Mouse (Mus musculus): ENCODE results near the gene Nyap1. TPM values are rescaled to one million over a fixed set of nuclear protein-coding genes. Genes with fewer than 3 reads are reported as not detected.
A peak's percentile ranks its signal among the peaks of the same experiment; 100 is the strongest.

Gene Nyap1
- polyA plus RNA-seq, 1 experiment from 2014 or later: 14.2 TPM

DNA sequence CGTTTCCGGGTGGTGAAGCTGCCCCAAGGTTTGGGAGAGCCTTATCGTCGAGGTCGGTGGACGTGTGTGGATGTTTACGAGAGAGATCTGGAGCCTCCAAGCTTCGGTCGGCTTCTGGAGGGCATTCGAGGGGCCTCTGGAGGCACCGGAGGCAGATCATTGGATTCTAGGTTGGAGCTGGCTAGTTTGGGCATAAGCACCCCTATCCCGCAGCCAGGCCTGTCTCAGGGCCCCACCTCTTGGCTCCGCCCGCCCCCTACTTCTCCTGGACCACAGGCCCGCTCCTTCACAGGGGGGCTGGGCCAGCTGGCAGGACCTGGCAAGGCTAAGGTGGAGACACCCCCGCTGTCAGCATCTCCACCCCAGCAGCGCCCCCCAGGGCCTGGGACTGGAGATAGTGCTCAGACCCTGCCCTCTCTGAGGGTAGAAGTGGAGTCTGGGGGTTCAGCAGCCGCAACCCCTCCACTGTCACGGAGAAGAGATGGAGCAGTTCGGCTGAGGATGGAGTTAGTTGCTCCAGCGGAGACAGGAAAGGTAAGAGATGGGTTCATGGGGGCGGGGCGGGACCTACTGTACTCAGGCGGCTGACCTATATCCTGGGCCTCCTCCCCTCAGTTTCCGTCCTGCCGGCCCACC lies 6.0 kb upstream of the Nyap1 start:
- ATAC-seq (ENCODE audit: low FRiP score): no peak
- no peaks in the 10 kb centered on the region for H3K27me3 ChIP-seq (ENCODE audit: control insufficient read depth, insufficient read depth, low read length)
- H3K4me2 ChIP-seq (replicated peaks): peak overlapping the region; percentile 99

DNA sequence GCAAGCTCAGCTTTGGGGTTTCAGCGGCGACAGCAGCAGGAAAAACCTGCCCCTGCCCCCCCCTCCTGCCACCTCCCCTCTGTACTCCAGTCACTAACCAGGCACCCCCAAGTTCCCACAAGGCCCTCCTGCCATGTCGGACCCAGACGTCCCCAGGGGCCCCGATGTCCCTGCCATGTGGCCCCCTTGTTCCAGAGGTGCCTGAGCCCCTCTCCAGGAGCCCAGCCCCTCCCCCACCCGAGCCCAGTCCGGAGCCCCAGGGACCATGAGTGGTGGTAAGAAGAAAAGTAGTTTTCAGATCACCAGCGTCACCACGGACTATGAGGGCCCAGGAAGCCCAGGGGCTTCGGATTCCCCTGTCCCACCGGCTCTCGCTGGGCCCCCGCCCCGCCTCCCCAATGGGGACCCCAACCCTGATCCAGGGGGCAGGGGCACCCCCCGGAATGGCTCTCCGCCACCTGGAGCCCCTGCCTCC lies 5.5 kb upstream of the Nyap1 start:
- Histone ChIP-seq H3K9me3 (ENCODE audit: control insufficient read depth, low read length) (no peaks in the 10 kb centered on the region), H3K4me1 (replicated peaks; ENCODE audit: control insufficient read depth, insufficient read depth, low read length) (peaks cover 30% of the 10 kb centered on the region), H3K27ac (peak overlapping the region; percentile 79), H3K36me3 (replicated peaks; ENCODE audit: control insufficient read depth, insufficient read depth) (peaks cover 8% of the 10 kb centered on the region), H3K4me2 (replicated peaks) (peak overlapping the region; percentile 99), H3K9ac (peak overlapping the region; percentile 78), H3K27me3 (ENCODE audit: control insufficient read depth, insufficient read depth, low read length) (no peaks in the 10 kb centered on the region), H3K4me3 (replicated peaks; ENCODE audit: low read length) (peak overlapping the region; percentile 64)
- 0% methylated on average over 16 of the region's 16 CpGs for whole genome bisulfite sequencing
- ATAC-seq (ENCODE audit: low FRiP score) (no peak), DNase-seq (ENCODE audit: low spot score) (no peak)

More for the DNA sequence above, 6.0 kb upstream of the Nyap1 start:
- peaks cover 30% of the 10 kb centered on the region for H3K4me1 ChIP-seq (replicated peaks; ENCODE audit: control insufficient read depth, insufficient read depth, low read length)
- H3K36me3 ChIP-seq (replicated peaks; ENCODE audit: control insufficient read depth, insufficient read depth): peaks cover 13% of the 10 kb centered on the region
- H3K4me3 ChIP-seq (replicated peaks; ENCODE audit: low read length): peak overlapping the region; percentile 64
- H3K9me3 ChIP-seq (ENCODE audit: control insufficient read depth, low read length): no peaks in the 10 kb centered on the region
- H3K27ac ChIP-seq: peak overlapping the region; percentile 79; the same call in 1 of the 2 replicates
- 4% methylated on average over 25 of the region's 26 CpGs for WGBS
- H3K9ac ChIP-seq: peak overlapping the region; percentile 78
- DNase-seq (ENCODE audit: low spot score): no peak

DNA sequence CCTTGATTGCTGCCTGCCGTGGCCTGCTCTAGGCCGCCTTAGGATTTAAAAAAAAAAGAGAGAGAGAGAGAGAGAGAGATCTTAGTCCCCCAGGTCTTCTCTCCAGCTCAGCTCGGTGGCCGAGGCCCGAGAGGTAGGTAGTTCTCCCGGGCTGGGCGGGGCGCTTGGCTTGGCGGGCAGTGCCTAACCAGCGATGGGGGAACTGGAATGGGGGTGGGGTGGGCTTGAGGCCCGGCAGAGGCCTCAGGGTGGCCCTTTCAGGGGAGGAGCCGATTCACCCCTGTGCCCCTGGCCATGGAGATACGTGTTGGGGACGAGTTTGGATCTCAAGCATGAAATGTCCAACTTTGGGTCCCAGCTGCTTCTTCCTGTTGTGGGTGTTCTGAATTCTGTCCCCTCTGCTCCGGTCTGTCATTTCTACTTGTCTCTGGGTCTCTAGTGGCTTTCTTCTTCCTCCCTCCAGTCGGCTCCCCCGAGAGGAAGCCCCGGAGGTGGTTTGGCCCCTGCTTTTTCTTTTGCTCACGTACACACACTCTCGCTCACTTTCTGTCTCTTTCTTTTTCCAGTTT lies 5.0 kb upstream of the Nyap1 start:
- H3K27ac ChIP-seq: peak overlapping the region; percentile 79
- peak overlapping the region; percentile 78 for H3K9ac ChIP-seq
- peak overlapping the region; percentile 99 for H3K4me2 ChIP-seq (replicated peaks)
- ATAC-seq (ENCODE audit: low FRiP score) (peak; percentile 9; the same call in 1 of the 2 replicates), DNase-seq (ENCODE audit: low spot score) (no peak)
- WGBS: 0% methylated on average over 17 of the region's 20 CpGs
- 0 out of 2 replicates have a peak, but pooled peaks cover 3% of the 10 kb centered on the region for H3K36me3 ChIP-seq (replicated peaks; ENCODE audit: control insufficient read depth, insufficient read depth)
- peak overlapping the region; percentile 64 for H3K4me3 ChIP-seq (replicated peaks; ENCODE audit: low read length)
- no peaks in the 10 kb centered on the region for H3K27me3 ChIP-seq (ENCODE audit: control insufficient read depth, insufficient read depth, low read length)
- H3K4me1 ChIP-seq (replicated peaks; ENCODE audit: control insufficient read depth, insufficient read depth, low read length): peaks cover 34% of the 10 kb centered on the region
- no peaks in the 10 kb centered on the region for H3K9me3 ChIP-seq (ENCODE audit: control insufficient read depth, low read length)

DNA sequence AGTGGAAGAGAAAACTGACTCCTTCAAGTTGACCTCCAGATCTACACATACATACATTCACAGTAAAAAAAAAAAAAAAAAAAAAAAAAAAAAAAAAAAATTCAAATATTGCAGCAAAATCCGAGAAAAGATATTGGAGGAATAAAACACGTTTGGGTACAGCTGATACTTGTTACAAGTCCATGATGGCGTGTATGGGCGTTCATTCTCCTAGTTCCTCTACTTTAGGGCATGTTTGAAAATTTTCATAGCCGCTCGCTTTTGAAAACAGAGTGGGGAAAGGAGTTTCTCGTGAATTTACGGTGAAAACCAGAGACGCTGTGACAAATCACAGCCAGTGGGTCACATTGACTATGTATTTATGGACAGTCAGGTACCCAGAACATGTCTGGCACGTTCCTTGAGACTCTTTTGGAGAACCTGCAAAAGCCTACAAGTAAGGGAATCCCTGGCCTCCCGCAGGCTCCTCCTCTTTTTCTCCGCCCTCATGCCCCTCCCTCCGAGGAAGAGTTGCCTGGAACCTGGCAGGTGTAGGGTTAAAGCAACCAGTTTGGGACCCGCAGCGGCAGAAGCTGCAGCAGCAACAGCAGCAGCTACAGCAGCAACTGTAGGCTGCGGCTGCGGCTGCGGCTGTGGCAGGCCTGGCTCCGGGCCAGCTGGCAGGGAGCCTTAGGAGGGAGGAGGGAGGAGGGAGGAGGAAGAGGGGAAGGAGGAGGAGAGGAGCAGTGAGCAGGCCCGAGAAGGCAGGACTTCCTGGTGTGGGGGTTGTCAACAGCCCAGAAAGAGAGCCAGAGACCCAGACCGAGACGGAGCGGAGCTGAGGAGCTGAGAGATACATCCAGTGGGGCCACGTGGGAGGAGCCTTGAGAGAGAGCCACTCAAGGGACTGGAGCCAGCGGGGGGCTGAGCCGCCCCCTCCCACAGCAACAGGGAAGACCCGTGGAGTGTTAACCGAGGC lies 4.1 kb upstream of the Nyap1 start, which contains the start of gene Tsc22d4:
TSS of gene Tsc22d4 (plus strand) at position 517 of the 958 bp plus-strand sequence.
- ATAC-seq (ENCODE audit: low FRiP score) (peak; percentile 84), DNase-seq (ENCODE audit: low spot score) (peak; percentile 93)
- H3K9ac ChIP-seq: peak within 1 kb of the TSS; percentile 78
- H3K27me3 ChIP-seq (ENCODE audit: control insufficient read depth, insufficient read depth, low read length): no peaks in the 10 kb centered on the region
- H3K4me1 ChIP-seq (replicated peaks; ENCODE audit: control insufficient read depth, insufficient read depth, low read length): peaks cover 35% of the 10 kb centered on the region
- 4% methylated on average over 28 of the region's 28 CpGs for WGBS
- peak within 1 kb of the TSS; percentile 99 for H3K4me2 ChIP-seq (replicated peaks)
- peak within 1 kb of the TSS; percentile 64 for H3K4me3 ChIP-seq (replicated peaks; ENCODE audit: low read length)
- no peaks in the 10 kb centered on the region for H3K36me3 ChIP-seq (replicated peaks; ENCODE audit: control insufficient read depth, insufficient read depth)
- no peaks in the 10 kb centered on the region for H3K9me3 ChIP-seq (ENCODE audit: control insufficient read depth, low read length)
- H3K27ac ChIP-seq: peak within 1 kb of the TSS; percentile 79

DNA sequence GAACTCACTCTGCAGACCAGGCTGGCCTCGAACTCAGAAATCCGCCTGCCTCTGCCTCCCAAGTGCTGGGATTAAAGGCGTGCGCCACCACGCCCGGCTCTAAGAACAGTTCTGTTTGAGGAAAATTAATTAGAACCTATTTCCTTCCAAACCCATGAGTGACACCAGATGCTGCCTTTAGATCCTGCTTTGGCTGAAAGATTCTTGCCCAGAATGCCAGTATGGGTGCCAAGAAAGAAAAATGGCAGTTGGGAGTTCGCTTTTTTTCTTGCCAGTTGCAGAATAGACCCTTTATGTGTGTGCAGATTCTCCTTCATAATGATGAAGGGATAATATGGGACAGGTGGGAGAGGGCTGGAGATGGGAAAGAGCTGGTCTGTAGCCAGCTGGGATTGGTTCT lies 2.8 kb upstream of the Nyap1 start:
- DNase-seq (ENCODE audit: low spot score) (no peak), ATAC-seq (ENCODE audit: low FRiP score) (no peak)
- Histone ChIP-seq H3K27ac (no peak overlapping the region), H3K4me1 (replicated peaks; ENCODE audit: control insufficient read depth, insufficient read depth, low read length) (peaks cover 42% of the 10 kb centered on the region), H3K9me3 (ENCODE audit: control insufficient read depth, low read length) (no peaks in the 10 kb centered on the region), H3K4me3 (replicated peaks; ENCODE audit: low read length) (no peak overlapping the region), H3K36me3 (replicated peaks; ENCODE audit: control insufficient read depth, insufficient read depth) (no peaks in the 10 kb centered on the region), H3K4me2 (replicated peaks) (no peak overlapping the region), H3K27me3 (ENCODE audit: control insufficient read depth, insufficient read depth, low read length) (no peaks in the 10 kb centered on the region), H3K9ac (no peak overlapping the region)
- WGBS: 89% methylated on average over 6 of the region's 7 CpGs

DNA sequence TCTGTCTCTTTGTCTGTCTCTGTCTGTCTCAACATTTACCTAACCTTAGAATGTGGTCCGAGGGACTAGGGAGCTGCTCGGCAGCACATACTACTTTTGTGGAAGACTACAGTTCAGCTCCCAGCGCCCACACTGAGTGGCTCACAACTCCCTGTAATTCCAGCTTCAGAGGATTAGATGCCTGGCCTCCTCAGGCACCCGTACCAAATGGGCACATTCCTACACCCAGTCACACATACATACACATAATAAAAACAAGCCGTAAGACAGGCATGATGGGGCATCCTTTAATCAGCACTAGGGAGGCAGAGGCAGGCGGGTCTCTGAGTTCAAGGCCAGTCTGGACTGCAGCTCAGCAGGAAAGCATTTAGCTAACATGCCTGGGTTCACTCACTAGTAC lies 1.4 kb upstream of the Nyap1 start:
- Histone ChIP-seq H3K4me3 (replicated peaks; ENCODE audit: low read length) (no peak overlapping the region), H3K36me3 (replicated peaks; ENCODE audit: control insufficient read depth, insufficient read depth) (peaks cover 6% of the 10 kb centered on the region), H3K27me3 (ENCODE audit: control insufficient read depth, insufficient read depth, low read length) (no peaks in the 10 kb centered on the region), H3K4me1 (replicated peaks; ENCODE audit: control insufficient read depth, insufficient read depth, low read length) (peaks cover 43% of the 10 kb centered on the region), H3K27ac (no peak overlapping the region), H3K9me3 (ENCODE audit: control insufficient read depth, low read length) (no peaks in the 10 kb centered on the region), H3K9ac (no peak overlapping the region), H3K4me2 (replicated peaks) (no peak overlapping the region)
- ATAC-seq (ENCODE audit: low FRiP score) (no peak), DNase-seq (ENCODE audit: low spot score) (no peak)
- 91% methylated on average over 6 of the region's 6 CpGs for WGBS

DNA sequence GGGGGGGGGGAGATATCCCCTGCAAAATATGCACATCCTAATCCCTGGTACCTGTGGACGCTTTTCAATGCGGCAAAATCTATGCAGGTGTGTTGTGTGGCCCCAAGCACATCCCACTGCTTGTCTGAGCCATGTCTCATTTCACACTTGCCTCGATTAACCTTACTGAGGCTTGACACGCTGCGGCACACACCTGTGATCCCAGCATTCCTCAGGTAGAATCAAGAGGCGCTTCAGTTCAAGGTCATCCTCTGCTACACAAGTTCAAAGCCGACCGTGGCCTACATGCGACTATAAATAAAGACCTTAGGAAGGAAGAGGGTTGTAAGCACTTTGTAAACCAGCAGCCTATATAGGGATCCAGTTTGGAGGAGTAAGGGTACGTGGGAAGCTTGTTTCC lies 641 bp upstream of the Nyap1 start:
- Histone ChIP-seq H3K9me3 (ENCODE audit: control insufficient read depth, low read length) (no peaks in the 10 kb centered on the region), H3K36me3 (replicated peaks; ENCODE audit: control insufficient read depth, insufficient read depth) (peaks cover 13% of the 10 kb centered on the region), H3K27me3 (ENCODE audit: control insufficient read depth, insufficient read depth, low read length) (no peaks in the 10 kb centered on the region), H3K4me1 (replicated peaks; ENCODE audit: control insufficient read depth, insufficient read depth, low read length) (peaks cover 39% of the 10 kb centered on the region), H3K4me3 (replicated peaks; ENCODE audit: low read length) (peak overlapping the region; percentile 60; the same call in 1 of the 2 replicates), H3K4me2 (replicated peaks) (peak overlapping the region; percentile 91), H3K27ac (no peak overlapping the region), H3K9ac (peak overlapping the region; percentile 94; the same call in 1 of the 2 replicates)
- 67% methylated on average over 10 of the region's 10 CpGs for WGBS
- no peak for ATAC-seq (ENCODE audit: low FRiP score)
- no peak for DNase-seq (ENCODE audit: low spot score)

DNA sequence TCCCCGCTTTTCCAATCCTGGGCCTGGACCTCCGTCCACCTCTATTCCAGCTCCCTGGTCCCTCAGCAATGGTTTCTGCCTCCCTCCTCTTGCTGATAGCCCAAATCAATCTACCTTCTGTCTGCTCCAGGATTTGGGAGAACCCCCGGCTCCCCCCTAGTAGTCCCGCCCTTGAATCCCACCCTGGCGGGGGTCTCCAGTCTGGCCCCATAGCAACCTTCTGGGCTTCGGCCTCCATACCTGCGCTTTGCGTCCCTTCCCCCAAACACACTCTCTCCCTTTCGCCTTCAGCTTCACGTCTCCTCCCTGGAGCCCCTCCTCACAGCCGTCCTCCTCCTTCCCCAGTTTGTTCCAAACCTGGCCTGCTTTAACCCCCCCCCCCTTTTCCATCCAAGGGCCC lies 901 bp downstream of the Nyap1 start:
- ATAC-seq (ENCODE audit: low FRiP score): peak; percentile 21
- no peak for DNase-seq (ENCODE audit: low spot score)
- 5% methylated on average over 11 of the region's 11 CpGs for WGBS
- H3K9ac ChIP-seq: peak overlapping the region; percentile 94
- H3K9me3 ChIP-seq (ENCODE audit: control insufficient read depth, low read length): no peaks in the 10 kb centered on the region
- H3K36me3 ChIP-seq (replicated peaks; ENCODE audit: control insufficient read depth, insufficient read depth): peaks cover 28% of the 10 kb centered on the region
- peak overlapping the region; percentile 91 for H3K4me2 ChIP-seq (replicated peaks)
- peaks cover 40% of the 10 kb centered on the region for H3K4me1 ChIP-seq (replicated peaks; ENCODE audit: control insufficient read depth, insufficient read depth, low read length)
- H3K4me3 ChIP-seq (replicated peaks; ENCODE audit: low read length): peak overlapping the region; percentile 60
- H3K27ac ChIP-seq: peak overlapping the region; percentile 82
- no peaks in the 10 kb centered on the region for H3K27me3 ChIP-seq (ENCODE audit: control insufficient read depth, insufficient read depth, low read length)

DNA sequence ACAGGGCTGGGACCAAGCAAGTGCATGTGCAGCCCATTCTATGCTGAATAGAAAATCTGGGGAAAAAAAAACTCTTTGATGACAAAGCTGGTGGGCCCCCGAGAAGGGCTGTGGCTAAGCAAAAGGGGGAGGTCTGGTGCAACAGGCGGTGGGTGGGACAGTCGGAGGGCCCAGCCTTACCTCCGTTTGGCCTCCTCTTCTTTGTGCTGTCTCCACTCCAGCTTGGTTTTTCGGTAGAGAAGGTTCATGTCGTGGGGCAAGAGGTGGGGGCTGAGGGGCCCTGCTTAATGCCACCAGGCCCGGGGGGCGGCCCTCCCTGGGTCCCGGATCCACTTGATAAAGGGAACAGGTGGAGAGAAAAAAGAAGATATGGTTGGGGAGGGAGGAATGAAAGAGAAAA lies 1.9 kb downstream of the Nyap1 start:
- Histone ChIP-seq H3K4me3 (replicated peaks; ENCODE audit: low read length) (peak overlapping the region; percentile 60), H3K4me1 (replicated peaks; ENCODE audit: control insufficient read depth, insufficient read depth, low read length) (peaks cover 50% of the 10 kb centered on the region), H3K36me3 (replicated peaks; ENCODE audit: control insufficient read depth, insufficient read depth) (peaks cover 36% of the 10 kb centered on the region), H3K27me3 (ENCODE audit: control insufficient read depth, insufficient read depth, low read length) (no peaks in the 10 kb centered on the region), H3K27ac (peak overlapping the region; percentile 82), H3K4me2 (replicated peaks) (peak overlapping the region; percentile 91), H3K9ac (peak overlapping the region; percentile 94), H3K9me3 (ENCODE audit: control insufficient read depth, low read length) (no peaks in the 10 kb centered on the region)
- no peak for DNase-seq (ENCODE audit: low spot score)
- 41% methylated on average over 9 of the region's 9 CpGs for WGBS
- no peak for ATAC-seq (ENCODE audit: low FRiP score)

Data from hindbrain, embryonic 14.5 days (tissue).